ENCODE assay signal across 14 mouse cellular contexts in genomic region chr12:86179266-86179665, GRCm38 (mm10).
A peak's percentile ranks its signal among the peaks of the same experiment; 100 is the strongest.
DNase-seq lines count a peak whose midpoint lies in the region; ATAC-seq lines count a peak whose summit lies in the region.
"Had no signal": no experiment of that assay in that cellular context is flagged by ENCODE, and none has a peak within 500 bp of the region (broad histone marks: within the 10 kb centered on the region; RNA-seq: fewer than 3 reads in every experiment).

No protein-coding gene starts in this region.

- no peak overlapping the region for H3K4me3 ChIP-seq in hindbrain, embryonic 13.5 days
- H3K4me3 ChIP-seq in hindbrain, embryonic 11.5 days (ENCODE audit: low read depth, low read length), result no peak overlapping the region
- H3K4me3 ChIP-seq in forebrain, embryonic 15.5 days, result no peak overlapping the region
- H3K4me3 ChIP-seq in midbrain, embryonic 16.5 days (ENCODE audit: low read depth, low read length), result no peak overlapping the region
- H3K4me3 ChIP-seq: gastrocnemius, adult 2 months; lung, embryonic 15.5 days had no signal

- no peak for DNase-seq in hindbrain, embryonic 11.5 days (ENCODE audit: low spot score)
- DNase-seq in retina, postnatal 1 day, result peak; percentile 51
- no peak for DNase-seq in retina, embryonic 14.5 days (ENCODE audit: low spot score)
- DNase-seq: adrenal gland, postnatal 14 days; gastrocnemius, adult 2 months; heart, adult 11 months; kidney, adult 2 months; thymus, adult 2 months had no signal

- ATAC-seq in hindbrain, embryonic 13.5 days (ENCODE audit: low FRiP score), result no peak
- no peak for ATAC-seq in hindbrain, embryonic 11.5 days (ENCODE audit: low FRiP score)
- ATAC-seq in forebrain, embryonic 15.5 days (replicated peaks), result 0 out of 2 replicates have a peak, but pooled peaks have one; percentile 11
- no peak for ATAC-seq in midbrain, embryonic 16.5 days
- ATAC-seq in CD4-positive, CD25-positive, alpha-beta regulatory T cell, adult 4 months, result no peak

- peak overlapping the region; percentile 30; the same call in 1 of the 2 replicates for H3K27ac ChIP-seq in hindbrain, embryonic 13.5 days
- H3K27ac ChIP-seq in hindbrain, embryonic 11.5 days (ENCODE audit: low read depth, low read length), result no peak overlapping the region
- H3K27ac ChIP-seq in forebrain, embryonic 15.5 days (replicated peaks), result peak overlapping the region; percentile 82
- H3K27ac ChIP-seq in midbrain, embryonic 16.5 days (ENCODE audit: low read length), result peak overlapping the region; percentile 8; the same call in 1 of the 2 replicates
- H3K27ac ChIP-seq: gastrocnemius, adult 2 months; lung, embryonic 15.5 days had no signal

- peaks cover 53% of the 10 kb centered on the region for H3K4me1 ChIP-seq in hindbrain, embryonic 13.5 days (replicated peaks)
- peaks cover 2% of the 10 kb centered on the region; the same call in 1 of the 2 replicates for H3K4me1 ChIP-seq in hindbrain, embryonic 11.5 days (replicated peaks; ENCODE audit: control insufficient read depth, insufficient read depth, low read length)
- peaks cover 64% of the 10 kb centered on the region for H3K4me1 ChIP-seq in forebrain, embryonic 15.5 days
- peaks cover 26% of the 10 kb centered on the region for H3K4me1 ChIP-seq in midbrain, embryonic 16.5 days (ENCODE audit: control insufficient read depth, insufficient read depth, low read length)
- H3K4me1 ChIP-seq: lung, embryonic 15.5 days had no signal

- no peaks in the 10 kb centered on the region for H3K9me3 ChIP-seq in hindbrain, embryonic 13.5 days
- H3K9me3 ChIP-seq in hindbrain, embryonic 11.5 days (ENCODE audit: control insufficient read depth, low read length), result no peaks in the 10 kb centered on the region
- no peaks in the 10 kb centered on the region for H3K9me3 ChIP-seq in forebrain, embryonic 15.5 days
- no peaks in the 10 kb centered on the region for H3K9me3 ChIP-seq in midbrain, embryonic 16.5 days (replicated peaks; ENCODE audit: control insufficient read depth, low read length, poor library complexity, severe bottlenecking)
- H3K9me3 ChIP-seq: G1E; lung, embryonic 15.5 days had no signal

- no peaks in the 10 kb centered on the region for H3K36me3 ChIP-seq in hindbrain, embryonic 13.5 days
- no peaks in the 10 kb centered on the region for H3K36me3 ChIP-seq in hindbrain, embryonic 11.5 days (ENCODE audit: control insufficient read depth, insufficient read depth, low read length)
- H3K36me3 ChIP-seq in forebrain, embryonic 15.5 days, result no peaks in the 10 kb centered on the region
- no peaks in the 10 kb centered on the region for H3K36me3 ChIP-seq in midbrain, embryonic 16.5 days (ENCODE audit: control insufficient read depth, insufficient read depth, low read length)
- H3K36me3 ChIP-seq: G1E; lung, embryonic 15.5 days had no signal

- no peak overlapping the region for H3K4me2 ChIP-seq in hindbrain, embryonic 13.5 days
- H3K4me2 ChIP-seq in hindbrain, embryonic 11.5 days (replicated peaks; ENCODE audit: low read depth, low read length), result no peak overlapping the region
- no peak overlapping the region for H3K4me2 ChIP-seq in forebrain, embryonic 15.5 days (replicated peaks)
- no peak overlapping the region for H3K4me2 ChIP-seq in midbrain, embryonic 16.5 days (ENCODE audit: low read length)
- H3K4me2 ChIP-seq: lung, embryonic 15.5 days had no signal

- no peak overlapping the region for H3K9ac ChIP-seq in hindbrain, embryonic 13.5 days
- H3K9ac ChIP-seq in hindbrain, embryonic 11.5 days (ENCODE audit: low read depth, low read length), result no peak overlapping the region
- no peak overlapping the region for H3K9ac ChIP-seq in forebrain, embryonic 15.5 days (replicated peaks)
- no peak overlapping the region for H3K9ac ChIP-seq in midbrain, embryonic 16.5 days (ENCODE audit: low read depth, low read length)
- H3K9ac ChIP-seq: lung, embryonic 15.5 days had no signal

- H3K27me3 ChIP-seq in hindbrain, embryonic 13.5 days, result no peaks in the 10 kb centered on the region
- no peaks in the 10 kb centered on the region for H3K27me3 ChIP-seq in hindbrain, embryonic 11.5 days (ENCODE audit: control insufficient read depth, insufficient read depth, low read length)
- H3K27me3 ChIP-seq in forebrain, embryonic 15.5 days, result no peaks in the 10 kb centered on the region
- no peaks in the 10 kb centered on the region for H3K27me3 ChIP-seq in midbrain, embryonic 16.5 days (ENCODE audit: control insufficient read depth, insufficient read depth, low read depth, low read length)
- H3K27me3 ChIP-seq: lung, embryonic 15.5 days had no signal

- WGBS in hindbrain, embryonic 13.5 days, result 56% methylated on average over 7 of the region's 7 CpGs
- 88% methylated on average over 7 of the region's 7 CpGs for WGBS in hindbrain, embryonic 11.5 days
- 30% methylated on average over 7 of the region's 7 CpGs for WGBS in forebrain, embryonic 15.5 days
- 47% methylated on average over 7 of the region's 7 CpGs for WGBS in midbrain, embryonic 16.5 days
